Mouse (Mus musculus): ENCODE results near the gene Nfx1. TPM values are rescaled to one million over a fixed set of nuclear protein-coding genes. Genes with fewer than 3 reads are reported as not detected.
"Not testable (repeated sequence)": the region's sequence is repeated elsewhere in the genome, so short reads cannot be mapped to it uniquely, and the experiment has no call there.

Gene Nfx1
- total RNA-seq (2021) = 10 to 100 TPM; 69.2 to 76.6 TPM
- long read RNA-seq, experiment 1, full-length matches to known transcripts = 81 of 99 reads
- long read RNA-seq, experiment 1, partial matches to known transcripts = 9 of 99 reads
- long read RNA-seq, experiment 1, other reads (novel, unspliced or antisense) = 9 of 99 reads
- long read RNA-seq, experiment 2, full-length matches to known transcripts = 50 of 73 reads
- long read RNA-seq, experiment 2, partial matches to known transcripts = 12 of 73 reads
- long read RNA-seq, experiment 2, other reads (novel, unspliced or antisense) = 11 of 73 reads

DNA sequence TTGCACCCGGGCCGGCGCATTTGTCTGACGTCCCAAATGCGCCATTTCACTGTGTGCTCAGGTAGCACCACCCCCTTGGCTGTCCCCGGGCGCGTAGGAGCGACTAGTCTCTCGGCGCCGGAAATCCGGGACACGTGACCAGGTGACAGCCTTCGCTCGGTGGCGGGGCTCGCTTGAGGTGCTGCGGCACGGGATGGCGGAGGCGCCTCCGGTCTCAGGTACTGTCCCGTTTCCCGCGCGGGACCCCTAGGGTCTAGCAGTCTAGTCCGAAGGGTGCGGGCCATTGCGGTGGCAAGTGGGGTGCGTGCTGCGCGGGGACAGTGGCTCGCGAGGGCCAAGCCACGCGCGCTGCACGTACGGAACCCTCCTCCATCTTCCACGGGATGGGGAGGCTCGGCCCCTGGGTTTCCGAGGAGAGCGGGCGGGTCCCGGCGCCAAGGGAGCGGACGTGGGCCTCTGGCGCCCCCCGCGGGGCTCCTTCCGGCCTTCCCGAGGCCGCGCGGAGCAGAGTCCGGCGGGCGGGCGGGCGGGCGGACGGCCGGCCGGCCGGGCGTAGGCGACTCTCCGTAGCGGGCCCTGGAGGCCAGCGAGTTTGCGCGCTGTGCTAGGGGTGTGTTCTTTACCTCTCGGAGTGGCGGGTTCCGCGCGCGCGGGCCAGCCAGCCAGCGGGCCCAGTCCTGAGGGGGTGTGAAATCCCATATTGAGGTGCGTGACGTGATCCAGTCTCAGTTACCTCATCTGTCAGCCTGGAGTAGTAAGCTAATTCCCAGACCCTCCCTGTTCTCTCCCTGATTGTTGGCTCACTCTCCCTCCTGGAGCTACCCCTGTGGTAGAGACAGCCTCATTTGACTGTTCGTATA is at the start of gene Nfx1:
Nfx1 (plus strand) TSS at position 65 of the 860 bp plus-strand sequence.
- intact Hi-C loops (cut with DNase I) = loop anchor here (1.0 to 5.0 kb wide), 2 partner anchors 23 to 151 kb away; partner anchors contain the start of genes Bag1, Chmp5 and Nol6

DNA sequence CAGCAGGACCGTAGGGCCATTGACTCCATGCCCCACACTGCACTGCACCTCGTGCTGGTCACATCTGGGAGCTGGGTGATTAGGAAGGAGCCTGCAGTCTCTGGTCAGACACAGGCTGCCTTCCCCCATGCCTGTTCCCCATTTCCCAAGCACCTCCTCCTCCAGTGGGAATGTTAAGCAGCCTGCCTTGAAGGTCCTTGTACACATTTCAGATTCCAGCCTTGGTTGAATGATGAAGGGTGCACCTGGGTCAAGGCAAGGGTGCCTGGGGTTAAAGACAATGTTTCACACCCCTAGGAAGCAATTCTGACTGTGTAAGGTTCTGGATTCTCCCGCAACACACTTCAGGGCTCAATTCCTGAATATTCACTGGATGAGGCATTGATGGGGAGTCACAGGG is 49.4 kb upstream of the Nfx1 start:
- intact Hi-C loops (cut with DNase I) = loop anchor here (2.0 kb wide), 1 partner anchor 34 kb away; no protein-coding TSS in a partner anchor
- no peak for DNase-seq (ENCODE audit: extremely low spot score in 1 of 2, low spot score in 2 of 2)
- no peak overlapping the region for H3K4me3 ChIP-seq
- peak overlapping the region; percentile 47; the same call in 1 of the 2 replicates for H3K27ac ChIP-seq
- no peak for TF ChIP-seq CTCF (IDR thresholded peaks at IDR 0.05)

More for the DNA sequence above, at the start of gene Nfx1:
- TF ChIP-seq CTCF (IDR thresholded peaks at IDR 0.05) = no peak
- DNase-seq (ENCODE audit: extremely low spot score in 1 of 2, low spot score in 2 of 2) = peak; percentile 95 to 96
- Histone ChIP-seq H3K27ac (peak within 1 kb of the TSS; percentile 98), H3K4me3 (peak within 1 kb of the TSS; percentile 95)

DNA sequence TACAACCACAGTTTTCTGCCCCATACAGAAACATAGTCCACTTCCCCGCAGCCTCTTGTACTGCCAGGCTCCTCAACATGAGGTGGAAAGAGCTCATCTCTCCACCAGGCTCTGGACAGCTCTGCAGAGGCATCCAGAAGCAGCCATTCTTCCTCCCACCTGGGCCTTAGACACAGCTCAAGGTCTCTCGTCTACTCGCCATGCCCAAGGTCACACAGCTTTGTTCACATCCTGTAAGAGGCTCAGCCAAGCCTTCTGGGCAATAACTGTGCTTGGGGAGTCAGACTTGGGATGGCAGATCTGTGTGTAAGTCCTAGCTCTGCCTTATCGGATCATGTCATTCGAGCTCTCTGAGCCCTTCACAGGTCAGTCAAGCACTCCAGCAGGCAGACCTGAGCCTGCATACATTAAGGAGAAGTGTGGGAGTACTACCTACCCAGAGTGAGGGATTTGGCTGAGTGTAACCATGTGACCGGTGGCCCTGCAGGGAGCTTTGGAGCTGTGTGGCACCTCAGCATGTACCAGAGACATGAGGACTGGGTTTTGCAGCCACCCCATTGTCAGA is 47.5 kb upstream of the Nfx1 start:
- intact Hi-C loops (cut with DNase I) = no loop called here
- H3K4me3 ChIP-seq = no peak overlapping the region
- no peak overlapping the region for H3K27ac ChIP-seq
- no peak for DNase-seq (ENCODE audit: extremely low spot score in 1 of 2, low spot score in 2 of 2)
- TF ChIP-seq CTCF (IDR thresholded peaks at IDR 0.05) = no peak

DNA sequence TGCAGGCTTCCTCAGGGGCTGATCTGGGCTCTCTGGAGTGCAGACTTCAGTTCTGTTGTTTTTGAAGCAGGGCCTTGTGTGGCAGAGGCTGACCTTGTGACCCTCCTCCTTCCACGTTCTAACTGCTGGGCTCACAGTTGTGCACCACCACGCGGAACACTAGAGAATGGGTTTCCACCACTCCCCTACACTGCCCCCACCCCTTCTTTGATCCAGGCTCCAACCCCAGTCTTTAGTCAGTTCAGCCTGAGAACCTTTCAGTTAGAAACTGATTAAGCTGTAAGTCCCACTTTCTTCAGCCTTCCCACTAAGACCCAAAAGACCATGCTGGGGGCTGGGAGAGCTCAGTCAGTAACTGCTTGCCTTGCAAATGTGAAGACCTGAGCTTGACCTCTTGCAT is 45.1 kb upstream of the Nfx1 start:
- intact Hi-C loops (cut with DNase I) = no loop called here
- DNase-seq (ENCODE audit: extremely low spot score in 1 of 2, low spot score in 2 of 2) = no peak
- Histone ChIP-seq H3K4me3 (no peak overlapping the region), H3K27ac (no peak overlapping the region)
- TF ChIP-seq CTCF (IDR thresholded peaks at IDR 0.05) = no peak

DNA sequence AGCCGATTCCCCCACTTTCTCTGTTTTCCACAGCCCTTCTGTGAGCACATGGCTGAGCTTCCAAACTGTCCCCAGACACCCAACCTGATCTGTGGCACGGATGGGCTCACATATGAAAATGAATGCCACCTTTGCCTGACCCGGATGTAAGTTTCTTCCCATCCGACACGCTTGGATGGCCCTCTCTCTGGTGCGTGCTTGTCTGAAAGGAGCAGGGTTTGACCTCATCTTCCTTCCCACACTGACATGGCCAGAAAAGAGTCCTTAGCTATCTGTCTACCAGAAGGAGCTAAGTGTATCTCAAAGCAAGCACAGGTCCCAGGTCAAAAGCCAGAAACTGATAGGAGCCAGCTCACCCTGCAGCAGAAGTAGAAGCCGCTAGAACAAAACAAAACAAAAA is 41.7 kb upstream of the Nfx1 start:
- TF ChIP-seq CTCF (IDR thresholded peaks at IDR 0.05) = no peak
- Histone ChIP-seq H3K4me3 (no peak overlapping the region), H3K27ac (no peak overlapping the region)
- DNase-seq (ENCODE audit: extremely low spot score in 1 of 2, low spot score in 2 of 2) = no peak
- intact Hi-C loops (cut with DNase I) = no loop called here

DNA sequence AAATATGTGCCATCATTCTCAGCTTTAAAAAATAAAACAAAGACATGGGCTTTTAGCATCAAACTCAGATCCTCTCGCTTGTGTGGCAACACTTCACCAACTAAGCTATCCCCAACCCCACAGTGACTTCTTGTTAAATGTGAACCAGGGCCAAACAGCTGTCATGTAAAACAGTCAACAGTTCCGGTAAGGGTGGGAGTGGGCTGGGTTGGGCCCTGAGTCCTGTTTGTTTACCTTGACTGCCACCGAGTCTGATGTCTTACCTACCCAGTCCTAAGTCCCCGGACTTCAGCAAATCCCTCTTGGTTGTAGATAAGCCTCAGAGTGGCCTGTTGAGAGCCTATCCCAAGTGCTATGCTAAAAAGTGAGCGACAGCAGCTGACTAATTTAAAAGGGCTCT is 37.0 kb upstream of the Nfx1 start:
- intact Hi-C loops (cut with DNase I) = no loop called here
- no peak overlapping the region for H3K4me3 ChIP-seq
- no peak overlapping the region for H3K27ac ChIP-seq
- no peak for TF ChIP-seq CTCF (IDR thresholded peaks at IDR 0.05)
- no peak for DNase-seq (ENCODE audit: extremely low spot score in 1 of 2, low spot score in 2 of 2)

DNA sequence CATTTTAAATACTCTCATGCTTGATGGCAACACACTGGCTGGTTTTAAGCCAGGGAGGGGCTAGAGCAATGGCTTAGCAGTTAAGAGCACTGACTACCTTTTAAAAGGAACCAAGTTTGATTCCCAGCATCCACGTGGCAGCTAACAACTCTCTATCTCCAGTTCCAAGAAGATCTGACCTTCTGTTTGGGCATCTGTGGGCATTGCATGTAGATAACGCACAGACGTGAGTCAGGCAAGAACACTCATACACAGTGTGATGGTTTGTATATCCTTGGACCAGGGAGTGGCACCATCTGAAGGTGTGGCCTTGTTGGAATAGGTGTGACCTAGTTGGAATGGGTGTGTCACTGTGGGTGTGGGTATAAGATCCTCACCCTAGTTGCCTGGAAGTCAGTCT is 36.3 kb upstream of the Nfx1 start:
- H3K4me3 ChIP-seq; H3K27ac ChIP-seq; intact Hi-C loops (cut with DNase I); DNase-seq (ENCODE audit: extremely low spot score in 1 of 2, low spot score in 2 of 2): not testable (repeated sequence)

DNA sequence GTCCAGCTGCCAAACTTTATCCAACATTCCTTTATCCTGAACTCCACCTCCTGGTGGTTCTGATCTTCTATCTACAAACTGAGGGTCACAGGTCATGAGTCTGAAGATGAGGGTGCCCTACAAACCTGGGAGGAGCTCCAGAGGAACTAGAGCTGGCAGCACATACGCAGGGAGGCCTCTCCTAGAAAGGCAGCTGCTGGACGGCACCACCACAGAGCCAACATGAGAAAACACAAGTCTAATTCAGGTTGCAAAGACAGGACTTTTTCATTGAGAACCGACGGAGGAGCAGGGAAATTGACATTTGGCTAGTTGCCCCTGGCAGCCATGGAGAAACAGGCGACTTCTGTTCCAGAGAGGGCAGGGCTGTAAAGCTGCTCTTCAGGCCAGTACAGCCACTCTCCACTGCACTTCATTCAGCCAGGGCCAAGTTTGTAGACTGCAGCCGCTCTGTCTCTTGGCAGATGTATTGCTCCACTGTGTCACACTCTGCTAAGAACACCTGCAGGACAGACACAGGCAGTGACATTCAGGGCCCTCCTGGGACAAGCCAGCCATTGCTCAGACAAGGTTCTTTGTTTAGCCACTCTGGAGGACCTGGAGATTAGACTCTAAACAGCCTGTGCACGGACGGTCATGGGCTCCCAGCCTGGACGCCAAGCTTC is 34.4 kb upstream of the Nfx1 start:
- Histone ChIP-seq H3K27ac (no peak overlapping the region), H3K4me3 (no peak overlapping the region)
- no peak for TF ChIP-seq CTCF (IDR thresholded peaks at IDR 0.05)
- intact Hi-C loops (cut with DNase I) = no loop called here
- DNase-seq (ENCODE audit: extremely low spot score in 1 of 2, low spot score in 2 of 2) = peak; percentile 15 to 36

DNA sequence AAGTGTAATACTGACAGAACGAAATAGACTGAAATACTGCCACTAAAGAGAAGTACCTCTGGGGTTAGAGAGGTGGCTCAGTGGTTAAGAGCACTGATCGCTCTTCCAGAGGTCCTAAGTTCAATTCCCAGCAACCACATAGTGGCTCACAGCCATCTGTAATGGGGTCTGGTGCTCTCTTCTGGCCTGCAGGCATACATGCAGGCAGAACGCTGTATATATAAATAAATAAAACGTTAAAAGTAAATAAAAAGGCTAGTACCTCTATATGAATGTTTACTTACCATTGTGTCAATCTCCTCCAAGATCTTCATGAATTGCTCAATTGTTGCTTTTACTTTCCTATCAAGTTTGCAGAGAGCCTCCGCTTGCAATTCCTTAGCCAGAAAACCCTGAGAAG is 31.9 kb upstream of the Nfx1 start:
- intact Hi-C loops (cut with DNase I) = no loop called here
- H3K4me3 ChIP-seq = no peak overlapping the region
- no peak for DNase-seq (ENCODE audit: extremely low spot score in 1 of 2, low spot score in 2 of 2)
- no peak overlapping the region for H3K27ac ChIP-seq
- TF ChIP-seq CTCF (IDR thresholded peaks at IDR 0.05) = peak; percentile 3

DNA sequence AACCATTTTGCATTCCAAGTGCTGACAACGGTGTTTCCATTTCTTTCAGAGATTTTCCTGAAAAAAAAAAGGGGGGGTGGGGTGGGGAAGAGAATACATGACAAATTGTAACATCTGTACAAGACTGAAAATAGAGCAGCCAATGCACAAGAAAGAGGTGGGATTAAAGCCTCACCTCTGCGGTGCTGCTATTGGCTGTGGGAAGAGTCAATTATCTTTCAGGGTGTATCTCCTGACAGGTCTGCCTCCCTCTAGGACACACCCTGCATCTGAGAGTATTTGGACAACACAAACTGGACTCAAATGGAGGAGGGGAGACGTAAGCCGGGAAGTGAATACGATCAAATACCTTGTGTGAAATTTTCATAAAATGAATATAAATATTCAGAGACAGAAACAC is 27.1 kb upstream of the Nfx1 start:
- Histone ChIP-seq H3K27ac (no peak overlapping the region), H3K4me3 (no peak overlapping the region)
- intact Hi-C loops (cut with DNase I) = loop anchor here (10.0 kb wide), 1 partner anchor 669 kb away; the partner anchor contains the start of gene Ndufb6
- no peak for TF ChIP-seq CTCF (IDR thresholded peaks at IDR 0.05)
- no peak for DNase-seq (ENCODE audit: extremely low spot score in 1 of 2, low spot score in 2 of 2)

DNA sequence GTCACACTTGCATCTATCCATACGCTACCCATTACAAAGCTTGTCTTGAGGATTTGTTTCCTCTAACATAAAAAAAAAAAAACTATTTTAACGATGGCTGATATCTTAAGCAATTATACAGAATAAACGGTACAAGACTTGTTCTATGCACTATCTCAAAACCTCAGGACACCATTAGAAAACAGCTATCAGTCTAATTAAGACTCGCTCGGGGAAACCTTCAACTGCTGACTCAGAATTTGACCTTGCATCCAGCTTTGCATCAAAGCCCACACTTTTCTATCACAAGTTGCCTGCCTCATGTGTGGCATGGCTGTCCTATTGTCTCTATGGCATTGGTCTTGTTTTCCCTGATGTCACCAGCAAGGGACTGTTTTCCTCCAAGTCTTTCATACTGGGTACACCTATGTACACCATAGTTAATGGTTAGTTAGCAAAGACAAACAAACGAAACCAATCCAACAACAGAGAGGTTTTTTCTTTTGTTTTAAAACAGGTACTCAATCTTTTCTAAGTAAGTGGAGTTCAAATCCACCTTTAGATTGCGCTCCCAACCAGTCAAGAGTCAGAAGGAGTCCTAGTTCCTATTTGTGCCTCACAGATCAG is 24.1 kb upstream of the Nfx1 start:
- Histone ChIP-seq H3K4me3 (no peak overlapping the region), H3K27ac (no peak overlapping the region)
- DNase-seq (ENCODE audit: extremely low spot score in 1 of 2, low spot score in 2 of 2) = no peak
- intact Hi-C loops (cut with DNase I) = loop anchor here (1.0 to 10.0 kb wide), 4 partner anchors 92 to 672 kb away; partner anchors contain the start of genes B4galt1, Ndufb6 and Smu1
- TF ChIP-seq CTCF (IDR thresholded peaks at IDR 0.05) = no peak
